In the genomic region with DNA sequence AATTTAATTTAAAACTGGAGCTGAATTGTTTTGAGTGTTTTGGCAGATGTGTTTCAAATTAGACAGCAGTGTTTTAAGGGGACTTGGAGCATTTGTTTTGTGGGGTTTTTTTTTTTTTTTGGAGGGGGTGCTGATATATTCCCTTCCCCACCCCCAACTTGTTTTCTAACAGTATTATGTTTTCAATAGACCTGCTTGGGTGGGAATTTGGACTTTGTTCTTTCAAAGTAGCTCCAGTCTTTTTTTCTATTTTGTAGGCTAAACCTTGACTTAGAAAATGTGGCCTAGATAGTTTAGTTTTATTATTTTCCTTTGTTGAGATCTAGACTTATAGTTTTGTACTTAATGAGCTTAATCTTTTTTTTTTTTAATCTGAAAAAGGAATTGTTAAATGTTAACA, we compare ENCODE assay signal across 8 mouse cellular contexts.
A peak's percentile ranks its signal among the peaks of the same experiment; 100 is the strongest.
DNase-seq lines count a peak whose midpoint lies in the region; ATAC-seq and TF ChIP-seq lines count a peak whose summit lies in the region.
"Had no signal": no experiment of that assay in that cellular context is flagged by ENCODE, and none has a peak within 500 bp of the region (broad histone marks: within the 10 kb centered on the region; RNA-seq: fewer than 3 reads in every experiment).

No protein-coding gene starts in this region.

- H3K9ac ChIP-seq in lung, embryonic 16.5 days (ENCODE audit: low read length) = peak overlapping the region; percentile 56
- peak overlapping the region; percentile 43; the same call in 1 of the 2 replicates for H3K9ac ChIP-seq in limb, embryonic 11.5 days (ENCODE audit: low read length)
- H3K9ac ChIP-seq in stomach, embryonic 14.5 days (replicated peaks; ENCODE audit: low read depth, low read length) = peak overlapping the region; percentile 18; the same call in 1 of the 2 replicates

- peak overlapping the region; percentile 33 for H3K4me3 ChIP-seq in lung, embryonic 16.5 days (ENCODE audit: low read length)
- H3K4me3 ChIP-seq in embryonic fibroblast, embryonic 13.5 days (ENCODE audit: insufficient read depth, low read length) = peak overlapping the region; percentile 47
- H3K4me3 ChIP-seq in limb, embryonic 11.5 days (ENCODE audit: low read depth, low read length) = peak overlapping the region; percentile 35
- H3K4me3 ChIP-seq in stomach, embryonic 14.5 days (ENCODE audit: low read depth, low read length) = peak overlapping the region; percentile 40

- no peak for TF ChIP-seq POLR2A in embryonic fibroblast, embryonic 13.5 days (IDR thresholded peaks at IDR 0.05; ENCODE audit: low read depth, low read length)

- peaks cover 15% of the 10 kb centered on the region for H3K4me1 ChIP-seq in lung, embryonic 16.5 days (replicated peaks; ENCODE audit: control insufficient read depth, insufficient read depth, low read length)
- peaks cover 6% of the 10 kb centered on the region for H3K4me1 ChIP-seq in embryonic fibroblast, embryonic 13.5 days (ENCODE audit: control insufficient read depth, insufficient read depth, low read length)
- peaks cover 6% of the 10 kb centered on the region; the same call in 1 of the 2 replicates for H3K4me1 ChIP-seq in limb, embryonic 11.5 days (ENCODE audit: control insufficient read depth, insufficient read depth, low read length)
- H3K4me1 ChIP-seq in stomach, embryonic 14.5 days (ENCODE audit: control insufficient read depth, insufficient read depth, low read length) = peaks cover 17% of the 10 kb centered on the region; the same call in 1 of the 2 replicates

- no peak for ATAC-seq in lung, embryonic 16.5 days (ENCODE audit: low read depth)
- no peak for ATAC-seq in limb, embryonic 11.5 days (ENCODE audit: insufficient number of reproducible peaks, low FRiP score, low TSS enrichment, low read depth)
- ATAC-seq in stomach, embryonic 14.5 days (ENCODE audit: insufficient number of reproducible peaks, insufficient read depth, low FRiP score, low read depth) = no peak

- no peaks in the 10 kb centered on the region for H3K36me3 ChIP-seq in lung, embryonic 16.5 days (ENCODE audit: control insufficient read depth, insufficient read depth, low read length)
- peaks cover 3% of the 10 kb centered on the region; the same call in 1 of the 2 replicates for H3K36me3 ChIP-seq in limb, embryonic 11.5 days (ENCODE audit: control insufficient read depth, insufficient read depth, low read length)
- no peaks in the 10 kb centered on the region; the same call in 1 of the 2 replicates for H3K36me3 ChIP-seq in stomach, embryonic 14.5 days (ENCODE audit: control insufficient read depth, insufficient read depth, low read length)

- H3K4me2 ChIP-seq in lung, embryonic 16.5 days (ENCODE audit: low read depth, low read length) = peak overlapping the region; percentile 56
- H3K4me2 ChIP-seq in limb, embryonic 11.5 days (ENCODE audit: low read depth, severe bottlenecking) = peak overlapping the region; percentile 48
- peak overlapping the region; percentile 59 for H3K4me2 ChIP-seq in stomach, embryonic 14.5 days (replicated peaks; ENCODE audit: low read depth, low read length)

- no peak for DNase-seq in lung, postnatal 36 days
- no peak for DNase-seq in limb, embryonic 11.5 days (ENCODE audit: low spot score)
- DNase-seq in layer of hippocampus, adult 11-12 months (ENCODE audit: low spot score) = no peak
- DNase-seq in thymus, postnatal 10 days (ENCODE audit: low spot score in 2 of 2) = no peak
- DNase-seq: layer of hippocampus, adult 9-11 months had no signal

- no peak for TF ChIP-seq CTCF in embryonic fibroblast, embryonic 13.5 days (IDR thresholded peaks at IDR 0.05; ENCODE audit: borderline replicate concordance, insufficient read depth, low read length)

- no peaks in the 10 kb centered on the region for H3K27me3 ChIP-seq in lung, embryonic 16.5 days (ENCODE audit: control insufficient read depth, insufficient read depth, low read depth, low read length)
- H3K27me3 ChIP-seq in limb, embryonic 11.5 days (ENCODE audit: control insufficient read depth, insufficient read depth, low read length) = no peaks in the 10 kb centered on the region
- no peaks in the 10 kb centered on the region for H3K27me3 ChIP-seq in stomach, embryonic 14.5 days (ENCODE audit: control insufficient read depth, insufficient read depth, low read length)

- H3K27ac ChIP-seq in lung, embryonic 16.5 days (ENCODE audit: low read length) = peak overlapping the region; percentile 58
- peak overlapping the region; percentile 75 for H3K27ac ChIP-seq in embryonic fibroblast, embryonic 13.5 days (ENCODE audit: insufficient read depth, low read length)
- H3K27ac ChIP-seq in limb, embryonic 11.5 days (replicated peaks; ENCODE audit: low read depth, low read length) = peak overlapping the region; percentile 36; the same call in 1 of the 2 replicates
- peak overlapping the region; percentile 97 for H3K27ac ChIP-seq in stomach, embryonic 14.5 days (ENCODE audit: low read length)

- no peaks in the 10 kb centered on the region for H3K9me3 ChIP-seq in lung, embryonic 16.5 days (ENCODE audit: control insufficient read depth, low read length)
- no peaks in the 10 kb centered on the region for H3K9me3 ChIP-seq in limb, embryonic 11.5 days (ENCODE audit: control insufficient read depth, low read length)
- no peaks in the 10 kb centered on the region for H3K9me3 ChIP-seq in stomach, embryonic 14.5 days (ENCODE audit: control insufficient read depth, low read depth, low read length)

Comparison
In these comparisons a context has a peak if more than half of its experiments do, and no peak if none do; other contexts are left out.
1. H3K27ac ChIP-seq: peak in every context shown above with its lines; median percentile 97 in stomach, embryonic 14.5 days; 75 in embryonic fibroblast, embryonic 13.5 days; 58 in lung, embryonic 16.5 days; 36 in limb, embryonic 11.5 days.